Mouse (Mus musculus) frontal cortex, postnatal 25 days (tissue): ENCODE measurements at regions not wholly inside any gene's neighbourhood (a gene's known extent, or its start where the extent isn't known, plus 50 kb on each side); places are given as distances from the start of the nearest gene placed in this dataset.

Experiments
- DNase-seq, 2 experiments: peaks; one replicate each; pipeline ENCODE4 v3.0.0; 2022; ENCODE audit warnings: low spot score in 2 of 2

GRCm38 (mm10) chr8:77843229-77843628 lies 119.0 kb upstream of the Ednra start:
- DNase-seq = no peak

- no peak for DNase-seq
Measured at GRCm38 (mm10) chr8:77850523-77850922, 126.3 kb upstream of the Ednra start.

GRCm38 (mm10) chr8:77870264-77870663 lies 146.0 kb upstream of the Ednra start:
- no peak for DNase-seq

GRCm38 (mm10) chr8:77872771-77873170 lies 148.5 kb upstream of the Ednra start:
- no peak for DNase-seq

GRCm38 (mm10) chr8:77919776-77920175 lies 195.5 kb upstream of the Ednra start:
- no peak for DNase-seq

- DNase-seq = no peak
Measured at GRCm38 (mm10) chr8:77921868-77922267, 197.6 kb upstream of the Ednra start.

GRCm38 (mm10) chr8:77947702-77948101 lies 223.4 kb upstream of the Ednra start:
- DNase-seq = no peak

- no peak for DNase-seq
Measured at GRCm38 (mm10) chr8:77949640-77950039, 225.4 kb upstream of the Ednra start.

GRCm38 (mm10) chr8:77958814-77959372 lies 234.6 kb upstream of the Ednra start:
- DNase-seq = no peak

- no peak for DNase-seq
Measured at GRCm38 (mm10) chr8:77963102-77963698, 238.9 kb upstream of the Ednra start.

- no peak for DNase-seq
Measured at GRCm38 (mm10) chr8:77970378-77970777, 242.7 kb upstream of the Ttc29 start.

- DNase-seq = no peak
Measured at GRCm38 (mm10) chr8:77973714-77974113, 239.4 kb upstream of the Ttc29 start.

- no peak for DNase-seq
Measured at GRCm38 (mm10) chr8:77979106-77979505, 234.0 kb upstream of the Ttc29 start.

GRCm38 (mm10) chr8:77980701-77981100 lies 232.4 kb upstream of the Ttc29 start:
- no peak for DNase-seq

GRCm38 (mm10) chr8:77982031-77982430 lies 231.1 kb upstream of the Ttc29 start:
- DNase-seq = no peak

- DNase-seq = no peak
Measured at GRCm38 (mm10) chr8:77983476-77983875, 229.6 kb upstream of the Ttc29 start.

GRCm38 (mm10) chr8:77987237-77987636 lies 225.9 kb upstream of the Ttc29 start:
- no peak for DNase-seq

- no peak for DNase-seq
Measured at GRCm38 (mm10) chr8:77988291-77989056, 224.6 kb upstream of the Ttc29 start.

- no peak for DNase-seq
Measured at GRCm38 (mm10) chr8:77991050-77991449, 222.0 kb upstream of the Ttc29 start.

- no peak for DNase-seq
Measured at GRCm38 (mm10) chr8:78000303-78000702, 212.8 kb upstream of the Ttc29 start.

GRCm38 (mm10) chr8:78001656-78002055 lies 211.4 kb upstream of the Ttc29 start:
- DNase-seq = no peak

- no peak for DNase-seq
Measured at GRCm38 (mm10) chr8:78002071-78002470, 211.0 kb upstream of the Ttc29 start.

- DNase-seq = peak; percentile 34 to 56
Measured at GRCm38 (mm10) chr8:78003888-78004543, 209.1 kb upstream of the Ttc29 start.
